ENCODE assay signal across 15 mouse cellular contexts in genomic region chr10:127154241-127154640, GRCm38 (mm10). TPM values are rescaled to one million over a fixed set of nuclear protein-coding genes. Genes with fewer than 3 reads are reported as not detected.
"Had no signal": no experiment of that assay in that cellular context is flagged by ENCODE, and none has a peak within 500 bp of the region (broad histone marks: within the 10 kb centered on the region; RNA-seq: fewer than 3 reads in every experiment).

No protein-coding gene starts in this region.

- H3K4me3 ChIP-seq: limb, embryonic 10.5 days; liver, embryonic 15.5 days; lung, embryonic 15.5 days; megakaryocyte, embryonic 14.5 days; midbrain, embryonic 12.5 days; neural tube, embryonic 13.5 days; stomach, embryonic 15.5 days had no signal

- H3K4me2 ChIP-seq: hindbrain, embryonic 14.5 days; liver, embryonic 15.5 days; lung, embryonic 15.5 days; midbrain, embryonic 12.5 days; neural tube, embryonic 13.5 days; stomach, embryonic 15.5 days had no signal

- H3K36me3 ChIP-seq: limb, embryonic 10.5 days; liver, embryonic 15.5 days; lung, embryonic 15.5 days; midbrain, embryonic 12.5 days; neural tube, embryonic 13.5 days; stomach, embryonic 15.5 days had no signal

- H3K9me3 ChIP-seq: limb, embryonic 10.5 days; liver, embryonic 15.5 days; lung, embryonic 15.5 days; midbrain, embryonic 12.5 days; neural tube, embryonic 13.5 days; stomach, embryonic 15.5 days had no signal

- ATAC-seq: midbrain, embryonic 16.5 days had no signal

- H3K4me1 ChIP-seq: limb, embryonic 10.5 days; lung, embryonic 15.5 days; midbrain, embryonic 12.5 days; neural tube, embryonic 13.5 days; stomach, embryonic 15.5 days had no signal

- DNase-seq: lung, postnatal 14 days; retina, postnatal 1 day; right cerebral cortex, postnatal 4 days; thymus, adult 2 months; thymus, postnatal 25 days had no signal

- H3K9ac ChIP-seq: hindbrain, embryonic 14.5 days; liver, embryonic 15.5 days; lung, embryonic 15.5 days; midbrain, embryonic 12.5 days; neural tube, embryonic 13.5 days; stomach, embryonic 15.5 days had no signal

- H3K27ac ChIP-seq: hindbrain, embryonic 14.5 days; limb, embryonic 10.5 days; liver, embryonic 15.5 days; lung, embryonic 15.5 days; macrophage; midbrain, embryonic 12.5 days; neural tube, embryonic 13.5 days; stomach, embryonic 15.5 days had no signal

- H3K27me3 ChIP-seq: liver, embryonic 15.5 days; lung, embryonic 15.5 days; midbrain, embryonic 12.5 days; neural tube, embryonic 13.5 days; stomach, embryonic 15.5 days had no signal

RNA-seq across cellular contexts. Expression of gene Arhgef25, which starts 35.6 kb away (rescaled TPM):
- polyA plus RNA-seq: macrophage had no signal
